Mouse (Mus musculus): Measurements from ENCODE around the gene Klhl21. TPM values are rescaled to one million over a fixed set of nuclear protein-coding genes. Genes with fewer than 3 reads are reported as not detected.

The Klhl21 gene
- polyA plus RNA-seq, 1 experiment: 33.8 TPM

- Histone ChIP-seq H3K27ac (ENCODE audit: control insufficient read depth, insufficient read depth, low read length) (no peak overlapping the region), H3K4me1 (replicated peaks; ENCODE audit: control insufficient read depth, insufficient read depth, low read length) (peaks cover 27% of the 10 kb centered on the region), H3K36me3 (ENCODE audit: control insufficient read depth, insufficient read depth, low read length) (no peaks in the 10 kb centered on the region), H3K4me3 (ENCODE audit: control insufficient read depth, insufficient read depth, low read length) (no peak overlapping the region), H3K27me3 (ENCODE audit: control insufficient read depth, insufficient read depth, low read length) (no peaks in the 10 kb centered on the region)
- no peak for DNase-seq
- 57% methylated on average over 8 of the region's 8 CpGs for WGBS
- TF ChIP-seq POLR2A (IDR thresholded peaks at IDR 0.05; ENCODE audit: control insufficient read depth, extremely low read depth, insufficient read depth, low read length, poor library complexity) (no peak), CTCF (IDR thresholded peaks at IDR 0.05; ENCODE audit: borderline replicate concordance, control insufficient read depth, extremely low read depth, insufficient read depth, low read length, poor library complexity) (no peak)
Measured at GRCm38 (mm10) chr4:152007481-152008147, 989 bp upstream of the Klhl21 start.

GRCm38 (mm10) chr4:152008148-152008500 is 479 bp upstream of the Klhl21 start:
- no peak for DNase-seq
- 3% methylated on average over 14 of the region's 14 CpGs for WGBS
- no peak overlapping the region for H3K27ac ChIP-seq (ENCODE audit: control insufficient read depth, insufficient read depth, low read length)
- no peak for TF ChIP-seq CTCF (IDR thresholded peaks at IDR 0.05; ENCODE audit: borderline replicate concordance, control insufficient read depth, extremely low read depth, insufficient read depth, low read length, poor library complexity)
- no peak for TF ChIP-seq POLR2A (IDR thresholded peaks at IDR 0.05; ENCODE audit: control insufficient read depth, extremely low read depth, insufficient read depth, low read length, poor library complexity)
- H3K4me3 ChIP-seq (ENCODE audit: control insufficient read depth, insufficient read depth, low read length): peak overlapping the region; percentile 93
- H3K27me3 ChIP-seq (ENCODE audit: control insufficient read depth, insufficient read depth, low read length): no peaks in the 10 kb centered on the region
- H3K36me3 ChIP-seq (ENCODE audit: control insufficient read depth, insufficient read depth, low read length): no peaks in the 10 kb centered on the region
- peaks cover 27% of the 10 kb centered on the region for H3K4me1 ChIP-seq (replicated peaks; ENCODE audit: control insufficient read depth, insufficient read depth, low read length)

GRCm38 (mm10) chr4:152009076-152010051 is 761 bp downstream of the Klhl21 start:
- DNase-seq: no peak
- no peaks in the 10 kb centered on the region for H3K27me3 ChIP-seq (ENCODE audit: control insufficient read depth, insufficient read depth, low read length)
- WGBS: under 1% methylated on average over 115 of the region's 115 CpGs
- peak overlapping the region; percentile 20; the same call in 1 of the 2 replicates for H3K27ac ChIP-seq (ENCODE audit: control insufficient read depth, insufficient read depth, low read length)
- H3K4me3 ChIP-seq (ENCODE audit: control insufficient read depth, insufficient read depth, low read length): peak overlapping the region; percentile 93
- peaks cover 3% of the 10 kb centered on the region; the same call in 1 of the 2 replicates for H3K36me3 ChIP-seq (ENCODE audit: control insufficient read depth, insufficient read depth, low read length)
- TF ChIP-seq POLR2A (IDR thresholded peaks at IDR 0.05; ENCODE audit: control insufficient read depth, extremely low read depth, insufficient read depth, low read length, poor library complexity): no peak
- H3K4me1 ChIP-seq (replicated peaks; ENCODE audit: control insufficient read depth, insufficient read depth, low read length): peaks cover 27% of the 10 kb centered on the region

GRCm38 (mm10) chr4:152010091-152010706 is 1.6 kb downstream of the Klhl21 start:
- no peak for DNase-seq
- Histone ChIP-seq H3K36me3 (ENCODE audit: control insufficient read depth, insufficient read depth, low read length) (peaks cover 8% of the 10 kb centered on the region; the same call in 1 of the 2 replicates), H3K4me1 (replicated peaks; ENCODE audit: control insufficient read depth, insufficient read depth, low read length) (peaks cover 27% of the 10 kb centered on the region), H3K4me3 (ENCODE audit: control insufficient read depth, insufficient read depth, low read length) (peak overlapping the region; percentile 93), H3K27me3 (ENCODE audit: control insufficient read depth, insufficient read depth, low read length) (no peaks in the 10 kb centered on the region), H3K27ac (ENCODE audit: control insufficient read depth, insufficient read depth, low read length) (no peak overlapping the region)
- WGBS: 6% methylated on average over 10 of the region's 10 CpGs
- TF ChIP-seq POLR2A (IDR thresholded peaks at IDR 0.05; ENCODE audit: control insufficient read depth, extremely low read depth, insufficient read depth, low read length, poor library complexity) (no peak), CTCF (IDR thresholded peaks at IDR 0.05; ENCODE audit: borderline replicate concordance, control insufficient read depth, extremely low read depth, insufficient read depth, low read length, poor library complexity) (no peak)

- Histone ChIP-seq H3K36me3 (ENCODE audit: control insufficient read depth, insufficient read depth, low read length) (peaks cover 8% of the 10 kb centered on the region; the same call in 1 of the 2 replicates), H3K27ac (ENCODE audit: control insufficient read depth, insufficient read depth, low read length) (no peak overlapping the region), H3K4me1 (replicated peaks; ENCODE audit: control insufficient read depth, insufficient read depth, low read length) (peaks cover 27% of the 10 kb centered on the region), H3K4me3 (ENCODE audit: control insufficient read depth, insufficient read depth, low read length) (peak overlapping the region; percentile 93), H3K27me3 (ENCODE audit: control insufficient read depth, insufficient read depth, low read length) (no peaks in the 10 kb centered on the region)
- WGBS: 20% methylated on average over 13 of the region's 13 CpGs
- no peak for DNase-seq
- TF ChIP-seq CTCF (IDR thresholded peaks at IDR 0.05; ENCODE audit: borderline replicate concordance, control insufficient read depth, extremely low read depth, insufficient read depth, low read length, poor library complexity) (no peak), POLR2A (IDR thresholded peaks at IDR 0.05; ENCODE audit: control insufficient read depth, extremely low read depth, insufficient read depth, low read length, poor library complexity) (no peak)
Measured at GRCm38 (mm10) chr4:152010707-152011134, 2.1 kb downstream of the Klhl21 start.

- WGBS: 84% methylated on average over 8 of the region's 8 CpGs
Measured at GRCm38 (mm10) chr4:152011171-152011760, 2.7 kb downstream of the Klhl21 start.

More at GRCm38 (mm10) chr4:152011171-152011760, 2.7 kb downstream of the Klhl21 start:
- Histone ChIP-seq H3K27me3 (ENCODE audit: control insufficient read depth, insufficient read depth, low read length) (no peaks in the 10 kb centered on the region), H3K4me3 (ENCODE audit: control insufficient read depth, insufficient read depth, low read length) (peak overlapping the region; percentile 93; the same call in 1 of the 2 replicates), H3K36me3 (ENCODE audit: control insufficient read depth, insufficient read depth, low read length) (peaks cover 8% of the 10 kb centered on the region; the same call in 1 of the 2 replicates), H3K4me1 (replicated peaks; ENCODE audit: control insufficient read depth, insufficient read depth, low read length) (peaks cover 27% of the 10 kb centered on the region), H3K27ac (ENCODE audit: control insufficient read depth, insufficient read depth, low read length) (no peak overlapping the region)
- no peak for TF ChIP-seq CTCF (IDR thresholded peaks at IDR 0.05; ENCODE audit: borderline replicate concordance, control insufficient read depth, extremely low read depth, insufficient read depth, low read length, poor library complexity)
- no peak for TF ChIP-seq POLR2A (IDR thresholded peaks at IDR 0.05; ENCODE audit: control insufficient read depth, extremely low read depth, insufficient read depth, low read length, poor library complexity)
- no peak for DNase-seq
